Mouse (Mus musculus): Measurements from ENCODE around the gene Cnst. TPM values are rescaled to one million over a fixed set of nuclear protein-coding genes. Genes with fewer than 3 reads are reported as not detected.

The Cnst gene
- 20.8 and 21.6 TPM in 2 replicates for polyA plus RNA-seq (2012; rRNA removed)

- DNase-seq (ENCODE audit: low spot score), result peak; percentile 96
Observed at GRCm38 (mm10) chr1:179545768-179546550, at the start of gene Cnst, which contains the start of gene Tfb2m. TSS of gene Cnst (plus strand) at chr1:179546370. TSS of gene Tfb2m (minus strand) at chr1:179546267.

DNA sequence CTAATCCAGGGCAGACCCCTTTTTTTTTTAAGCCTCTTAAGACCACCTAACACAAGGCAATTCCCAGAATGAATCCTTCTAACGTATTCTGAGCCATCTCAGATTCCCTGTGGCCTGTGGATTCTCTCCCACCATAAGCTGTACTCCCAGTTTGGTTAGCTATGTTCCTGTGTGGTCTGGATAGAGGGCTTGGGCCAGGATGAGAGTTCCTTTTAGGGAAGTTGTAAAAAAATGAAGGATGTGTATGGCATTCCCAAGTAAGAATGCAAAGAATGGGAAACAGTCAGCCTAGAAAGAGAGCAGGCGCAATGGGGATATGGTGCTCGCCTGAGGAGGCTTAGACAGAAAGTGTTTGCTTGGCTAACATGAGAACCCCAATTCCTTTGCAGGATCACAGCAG is 46.9 kb upstream of the Cnst start:
- no peak for DNase-seq (ENCODE audit: low spot score)

DNA sequence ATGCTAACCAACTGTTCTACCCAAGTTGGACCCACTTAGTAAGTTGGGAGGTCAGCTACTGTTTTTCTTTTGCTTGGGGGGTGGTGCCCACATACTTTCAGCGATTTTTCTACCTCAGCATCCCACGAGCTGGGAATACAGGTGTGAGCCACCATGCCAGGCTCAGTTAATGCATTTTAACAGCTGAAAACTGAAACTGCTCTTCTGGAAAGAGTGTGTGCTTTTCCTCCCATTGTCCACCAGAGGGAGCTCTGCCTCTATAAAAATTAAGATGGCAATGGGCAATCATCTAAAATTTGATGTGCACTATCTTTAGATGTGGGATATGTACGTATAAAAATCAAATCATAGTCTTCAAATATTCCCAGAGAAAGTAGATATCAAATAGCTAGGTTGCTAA is 43.6 kb upstream of the Cnst start:
- DNase-seq (ENCODE audit: low spot score), result no peak

DNA sequence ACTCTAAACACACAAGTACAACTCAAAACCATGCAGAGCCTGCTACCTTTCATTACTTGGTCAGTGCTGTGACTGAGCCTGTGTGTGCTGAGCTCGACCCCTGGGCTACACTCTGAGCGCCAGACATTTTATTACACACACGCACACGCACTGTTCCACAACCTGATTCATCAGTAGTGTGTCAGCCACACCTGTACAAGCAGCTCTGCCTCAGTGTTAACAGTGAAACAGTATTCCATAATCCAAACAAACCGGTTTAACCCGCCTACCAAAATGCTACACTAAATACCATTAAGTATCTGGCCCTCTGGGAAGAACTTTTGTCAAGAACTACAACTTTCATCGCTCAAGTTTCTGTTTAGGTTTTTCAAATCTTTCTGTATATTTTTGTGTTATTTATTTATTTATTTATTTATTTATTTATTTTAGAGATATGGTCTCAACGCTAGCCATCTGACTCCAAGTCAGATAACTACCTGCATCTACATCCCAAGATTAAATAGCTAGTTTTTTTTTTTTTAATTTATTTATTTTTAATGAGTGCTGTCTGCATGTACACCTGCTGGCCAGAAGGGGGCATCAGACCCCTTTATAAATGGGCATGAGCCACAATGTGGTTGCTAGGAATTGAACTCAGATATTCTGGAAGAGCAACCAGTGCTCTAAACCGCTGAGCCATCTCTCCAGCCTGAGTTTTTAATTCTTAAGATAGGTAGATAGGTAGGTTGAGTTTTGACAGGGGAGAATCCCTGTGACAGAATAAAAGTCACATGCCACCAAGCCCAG is 39.4 kb upstream of the Cnst start:
- no peak for DNase-seq (ENCODE audit: low spot score)

GRCm38 (mm10) chr1:179510546-179511340 is 35.4 kb upstream of the Cnst start:
- no peak for DNase-seq (ENCODE audit: low spot score)

- DNase-seq (ENCODE audit: low spot score), result no peak
Observed at GRCm38 (mm10) chr1:179511895-179512294, 34.3 kb upstream of the Cnst start.

DNA sequence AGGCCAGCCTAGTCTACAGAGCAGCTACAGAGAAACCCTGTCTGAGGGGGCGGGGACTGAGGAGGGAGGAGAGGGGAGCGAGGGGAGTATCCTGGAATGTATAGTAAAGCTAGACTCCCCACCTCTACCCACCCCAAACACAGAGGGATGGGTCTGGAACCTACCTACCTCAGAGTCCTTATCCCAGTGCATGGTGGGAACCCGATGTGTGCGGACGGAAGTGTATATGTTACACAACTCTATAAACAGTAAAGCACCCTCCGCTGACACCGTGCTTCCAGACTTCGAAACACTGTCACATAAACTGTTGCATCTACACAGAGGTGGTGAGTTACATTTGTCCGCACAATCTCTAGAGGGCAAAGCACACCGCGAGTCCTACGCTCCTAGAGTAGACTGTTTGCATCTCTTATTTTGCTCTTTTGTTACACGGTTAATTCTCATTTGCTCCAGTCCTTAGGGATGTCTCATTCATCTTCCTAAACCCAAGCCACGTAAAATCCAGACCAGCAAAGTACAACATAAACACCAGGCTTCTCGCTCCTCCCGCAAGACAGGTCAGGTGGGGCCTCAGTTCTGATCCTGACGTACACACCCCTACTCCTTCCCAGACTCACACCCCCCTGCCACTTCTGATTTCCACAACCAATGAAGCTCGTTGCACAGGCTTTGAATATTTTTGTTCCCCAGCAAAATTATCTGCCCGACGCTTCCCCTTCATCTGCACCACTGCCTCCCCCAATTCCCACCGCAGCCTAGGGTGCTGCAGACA is 29.0 kb upstream of the Cnst start:
- DNase-seq (ENCODE audit: low spot score), result no peak

DNA sequence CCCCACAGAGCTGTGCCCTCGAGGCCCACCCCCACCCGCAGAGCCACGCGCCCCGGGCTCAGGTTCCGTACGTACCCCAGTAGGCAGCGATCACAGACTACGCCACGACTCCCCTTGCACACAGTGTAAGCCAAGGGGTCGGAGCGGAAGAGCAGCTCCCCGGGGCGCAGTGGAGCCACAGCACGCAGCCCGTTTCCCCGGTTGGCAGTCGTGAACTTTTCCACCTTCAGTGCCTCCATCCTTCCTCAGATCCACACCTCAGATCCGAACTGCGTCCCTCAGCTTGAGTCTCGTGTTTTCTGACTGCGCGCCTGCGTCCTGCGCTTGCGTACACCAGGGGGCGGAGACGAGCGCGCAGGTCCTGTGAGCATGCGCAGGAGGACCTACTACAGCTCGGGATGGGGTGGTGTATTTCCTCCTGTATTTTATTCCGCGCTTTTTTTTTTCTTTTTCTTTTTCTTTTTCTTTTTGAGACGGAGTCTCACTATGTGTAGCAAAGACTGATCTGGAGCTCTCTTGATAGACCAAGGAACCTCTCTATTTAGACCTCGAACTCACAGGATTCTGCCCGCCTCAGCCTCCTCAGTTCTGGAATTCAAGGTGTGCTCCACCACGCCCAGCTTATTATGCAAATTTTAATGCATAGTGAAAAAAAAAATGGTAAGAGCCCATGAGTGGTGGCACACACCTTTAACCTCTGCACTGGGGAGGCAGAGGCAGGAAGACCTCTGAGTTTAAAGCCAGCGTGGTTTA is 28.3 kb upstream of the Cnst start, which contains the start of gene Smyd3:
Gene Smyd3 (minus strand): TSS at position 329 of the 753 bp plus-strand sequence.
- peak; percentile 66 for DNase-seq (ENCODE audit: low spot score)

DNA sequence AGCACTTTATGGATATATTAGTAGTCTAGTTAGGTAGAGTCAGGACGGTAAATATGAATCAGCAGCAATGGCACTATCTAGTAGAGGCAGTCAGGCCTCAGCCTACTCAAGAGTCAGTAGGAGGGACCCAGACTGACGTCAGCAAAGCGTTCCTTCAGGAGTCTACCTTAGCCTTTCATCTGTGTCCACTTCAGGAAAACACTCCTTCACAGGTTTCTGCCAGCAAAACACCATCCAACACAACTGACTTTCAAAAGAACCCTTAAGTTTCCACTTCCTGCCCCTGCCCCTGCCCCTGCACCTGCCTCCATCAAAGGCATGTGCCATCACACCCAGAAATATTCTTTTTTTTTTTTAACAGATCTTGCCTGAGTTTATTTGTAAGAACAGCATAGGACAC is 26.3 kb upstream of the Cnst start:
- no peak for DNase-seq (ENCODE audit: low spot score)

DNA sequence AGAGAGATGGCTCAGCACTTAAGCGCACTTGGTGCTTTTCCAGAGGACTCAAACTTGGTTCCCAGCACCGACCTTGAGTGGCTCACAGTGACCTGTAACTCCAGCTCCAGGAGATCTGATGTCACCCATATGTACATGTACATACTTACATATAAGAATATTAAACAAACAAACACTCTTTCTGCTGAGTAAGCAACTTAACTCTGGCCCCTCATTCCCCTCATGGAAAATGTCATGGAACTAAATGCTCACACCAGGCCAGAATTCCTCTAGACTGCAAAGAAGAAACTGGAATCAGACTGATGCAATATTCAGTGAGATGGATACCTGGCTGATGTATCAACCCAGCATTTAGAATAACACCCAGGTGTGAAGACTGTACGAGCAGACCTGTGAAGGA is 7.1 kb upstream of the Cnst start:
- DNase-seq (ENCODE audit: low spot score), result no peak

GRCm38 (mm10) chr1:179539887-179540286 is 6.3 kb upstream of the Cnst start:
- no peak for DNase-seq (ENCODE audit: low spot score)

- no peak for DNase-seq (ENCODE audit: low spot score)
Observed at GRCm38 (mm10) chr1:179541502-179541901, 4.7 kb upstream of the Cnst start.

DNA sequence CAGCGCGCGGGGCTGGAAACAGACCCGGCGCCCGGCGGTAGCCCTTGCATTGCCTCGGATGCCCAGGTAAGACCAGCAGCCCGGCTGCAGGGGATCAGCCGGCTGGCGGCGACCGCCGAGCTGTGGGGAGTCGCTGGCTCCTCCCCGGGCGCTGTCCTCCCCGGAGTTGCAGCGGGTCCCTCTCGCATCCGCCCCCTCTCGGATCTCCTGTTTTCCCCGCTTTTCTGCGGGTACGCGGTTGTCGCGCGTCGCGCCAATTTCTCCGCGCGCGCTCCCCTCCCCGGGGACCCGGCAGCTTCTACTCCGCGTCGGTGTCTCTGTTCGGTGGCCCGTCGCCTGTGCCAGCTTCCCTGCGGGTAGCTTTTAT is 364 bp downstream of the Cnst start:
- DNase-seq (ENCODE audit: low spot score), result no peak

DNA sequence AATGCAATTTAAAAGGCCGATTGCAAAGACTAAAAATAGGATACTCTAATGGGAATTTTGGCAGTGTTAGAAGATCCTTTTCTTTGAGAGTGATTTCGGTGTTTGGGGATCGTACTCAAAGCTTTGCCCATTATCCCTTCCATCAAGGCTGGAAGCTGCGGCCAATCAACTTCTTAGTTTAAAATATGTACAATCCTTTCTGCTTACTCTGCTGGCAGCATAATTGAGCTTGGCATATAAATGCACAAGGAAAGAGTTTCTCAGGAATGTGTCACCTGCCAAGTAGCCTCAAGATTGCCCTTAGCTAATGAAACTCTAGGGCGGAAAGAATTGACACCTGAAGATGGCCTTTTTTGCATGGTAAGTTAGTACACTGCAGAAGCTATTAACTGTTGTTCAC is 1.0 kb downstream of the Cnst start:
- DNase-seq (ENCODE audit: low spot score), result no peak

- no peak for DNase-seq (ENCODE audit: low spot score)
Observed at GRCm38 (mm10) chr1:179548220-179548619, 2.0 kb downstream of the Cnst start.

GRCm38 (mm10) chr1:179548996-179549752 is 3.0 kb downstream of the Cnst start:
- no peak for DNase-seq (ENCODE audit: low spot score)

GRCm38 (mm10) chr1:179551336-179551735 is 5.2 kb downstream of the Cnst start:
- no peak for DNase-seq (ENCODE audit: low spot score)

DNA sequence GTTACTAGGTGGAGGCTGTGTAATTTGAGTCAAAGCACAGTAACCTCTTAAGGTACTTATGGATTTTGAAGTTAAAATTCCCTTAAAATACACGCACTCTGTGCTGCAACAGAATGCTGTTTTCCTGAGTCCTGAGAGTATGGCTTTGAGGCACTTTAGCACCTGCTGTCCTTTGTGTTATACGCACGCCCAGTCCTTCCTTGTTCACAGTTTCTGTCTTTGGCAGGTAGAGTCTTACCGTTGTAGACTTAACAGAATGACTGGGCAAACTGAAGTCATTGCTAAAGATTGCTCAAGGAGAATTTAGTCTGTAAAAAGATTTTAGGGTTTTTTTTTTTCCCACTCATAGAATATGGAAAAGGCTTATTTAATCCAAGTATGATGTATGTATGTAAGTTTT is 5.8 kb downstream of the Cnst start:
- DNase-seq (ENCODE audit: low spot score), result no peak

GRCm38 (mm10) chr1:179552751-179553150 is 6.6 kb downstream of the Cnst start:
- no peak for DNase-seq (ENCODE audit: low spot score)

Measured in urinary bladder, adult 2 months (tissue).